Mouse (Mus musculus): ENCODE measurements at regions not wholly inside any gene's neighbourhood (a gene's known extent, or its start where the extent isn't known, plus 50 kb on each side); places are given as distances from the start of the nearest gene placed in this dataset.

DNA sequence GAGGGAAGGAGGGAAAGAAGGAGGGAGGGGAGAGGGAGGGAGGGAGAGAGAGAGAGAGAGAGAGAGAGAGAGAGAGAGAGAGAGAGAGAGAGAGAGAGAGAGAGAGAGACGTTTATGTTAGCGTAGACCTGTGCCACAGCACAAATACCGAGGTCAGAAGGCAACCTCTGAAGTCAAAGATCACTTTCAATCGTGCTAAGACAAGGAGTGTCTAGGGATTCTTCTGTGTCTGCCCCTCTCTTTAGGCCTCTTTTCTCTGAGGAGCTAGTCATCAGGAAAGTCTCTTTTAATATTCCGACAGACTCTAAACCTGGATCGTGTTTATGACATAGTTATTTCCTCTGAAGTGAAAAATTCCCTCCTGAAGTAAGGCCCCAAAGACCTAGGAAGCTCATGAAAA lies 310.8 kb downstream of the Zfp619 start:
- TF ChIP-seq CTCF (IDR thresholded peaks at IDR 0.05; ENCODE audit: low read depth), result no peak
- TF ChIP-seq EP300 (IDR thresholded peaks at IDR 0.05; ENCODE audit: low read depth), result no peak
